Mouse (Mus musculus) gonadal fat pad, adult 2 months (tissue): ENCODE results near the gene Pold1. TPM values are rescaled to one million over a fixed set of nuclear protein-coding genes. Genes with fewer than 3 reads are reported as not detected.

ENCODE experiments used
- DNase-seq: peaks from one replicate; pipeline ENCODE4 v3.0.0-alpha.2; 2012; ENCODE audit warnings: low read depth
- polyA plus RNA-seq: library from polyadenylated mRNA; depleted of rRNA; stranded (reverse); fragments of >200 nt; gene quantifications from 2 replicates; pipeline ENCODE4 v1.2.3, GENCODE M21; 2012; rRNA removed

Pold1 gene
- polyA plus RNA-seq = 16.2 and 16.8 TPM in 2 replicates

DNA sequence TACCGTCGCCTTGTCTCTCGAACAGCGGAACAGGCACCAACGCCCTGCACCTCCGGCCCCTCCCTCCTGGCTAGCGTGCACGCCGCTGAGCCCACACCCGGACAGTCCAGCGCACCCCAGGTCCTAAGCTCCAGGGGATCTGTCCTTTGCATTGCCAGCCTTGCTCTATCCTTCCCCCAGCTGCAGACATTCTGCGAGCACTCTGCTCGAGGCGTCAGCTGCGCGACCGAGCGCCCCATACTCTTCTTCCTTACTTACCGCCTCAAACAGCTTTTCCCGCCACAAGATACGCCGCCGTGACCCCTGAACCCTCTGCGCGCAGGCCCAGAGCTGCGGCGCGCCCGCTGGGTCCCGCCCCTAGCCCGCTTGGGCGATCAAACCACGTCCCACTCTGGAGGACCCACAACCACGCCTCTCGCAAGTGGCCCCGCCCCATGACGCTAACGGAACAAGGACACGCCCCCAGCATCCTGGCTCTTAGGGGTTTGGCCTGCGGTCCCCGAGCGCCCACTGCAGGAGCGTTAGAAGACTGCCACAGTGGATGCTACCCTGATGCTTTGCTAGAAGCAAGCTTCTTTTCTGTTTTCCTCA lies at the start of gene Pold1:
Gene Pold1 (minus strand): TSS at position 353 of the 591 bp plus-strand sequence.
- DNase-seq = peak; percentile 51

DNA sequence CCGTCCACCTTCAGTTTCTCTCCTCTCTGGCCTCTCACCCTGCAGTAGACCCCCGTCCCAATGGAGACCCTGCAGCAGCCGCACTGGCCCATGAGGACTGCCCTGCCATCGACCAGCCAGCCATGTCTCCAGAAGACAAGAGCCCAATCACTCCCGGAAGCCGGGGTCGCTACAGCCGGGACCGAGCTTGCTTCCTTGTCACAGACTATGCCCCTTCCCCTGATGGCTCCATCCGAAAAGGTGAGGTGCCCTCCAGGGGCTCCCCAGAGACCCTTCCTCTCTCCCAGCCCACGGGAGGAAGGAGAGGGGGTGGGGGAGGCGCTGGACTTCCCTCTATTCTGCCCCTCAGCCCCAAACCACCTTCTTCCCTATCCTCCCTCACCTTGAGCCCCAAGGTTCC lies 49.7 kb upstream of the Pold1 start:
- no peak for DNase-seq

DNA sequence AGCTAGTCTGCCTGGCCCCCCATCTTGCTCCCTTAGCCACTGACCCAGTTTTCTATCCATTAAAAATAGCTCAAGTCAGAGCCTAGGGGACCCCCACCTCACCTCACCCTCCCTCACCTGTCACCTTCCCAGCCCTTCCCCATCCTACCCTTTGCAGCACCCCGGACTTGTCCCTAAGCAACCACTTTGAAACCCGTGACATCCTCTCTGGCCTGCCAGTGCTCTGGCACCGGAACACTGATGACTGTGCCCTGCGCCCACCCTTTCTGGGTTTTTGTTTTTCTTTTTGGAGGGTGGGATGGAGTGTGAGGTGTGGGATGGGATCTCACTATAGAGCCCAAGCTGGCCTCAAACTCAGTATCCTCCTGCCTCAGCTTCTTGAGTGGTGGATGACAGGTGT lies 49.0 kb upstream of the Pold1 start:
- no peak for DNase-seq

DNA sequence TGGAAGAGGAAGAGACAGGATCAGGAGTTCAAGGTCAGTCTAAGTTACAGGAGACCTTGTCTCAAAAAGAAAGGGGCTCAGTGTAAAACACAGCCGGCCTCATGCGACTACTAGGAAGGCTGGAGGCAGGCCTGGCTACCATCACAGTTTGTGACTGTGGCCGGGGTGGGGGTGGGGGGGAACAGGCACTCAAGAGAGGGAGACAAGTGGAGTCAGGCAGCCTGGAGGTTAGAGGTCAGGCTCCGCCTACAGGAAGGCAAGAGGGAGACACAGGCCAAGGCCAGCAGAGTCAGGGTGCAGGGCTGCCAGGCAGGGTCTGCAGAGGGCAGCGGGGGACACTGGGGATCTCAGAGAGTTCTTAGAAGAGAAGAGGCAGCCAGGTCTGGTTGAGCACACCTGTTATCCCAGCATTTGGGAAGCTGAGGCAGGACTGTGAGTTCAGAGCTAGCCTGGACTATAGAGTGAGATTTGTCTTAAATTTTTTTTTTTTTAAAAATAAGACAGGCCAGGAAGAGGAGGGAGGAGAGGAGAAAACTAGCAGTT lies 48.4 kb upstream of the Pold1 start:
- DNase-seq = no peak

DNA sequence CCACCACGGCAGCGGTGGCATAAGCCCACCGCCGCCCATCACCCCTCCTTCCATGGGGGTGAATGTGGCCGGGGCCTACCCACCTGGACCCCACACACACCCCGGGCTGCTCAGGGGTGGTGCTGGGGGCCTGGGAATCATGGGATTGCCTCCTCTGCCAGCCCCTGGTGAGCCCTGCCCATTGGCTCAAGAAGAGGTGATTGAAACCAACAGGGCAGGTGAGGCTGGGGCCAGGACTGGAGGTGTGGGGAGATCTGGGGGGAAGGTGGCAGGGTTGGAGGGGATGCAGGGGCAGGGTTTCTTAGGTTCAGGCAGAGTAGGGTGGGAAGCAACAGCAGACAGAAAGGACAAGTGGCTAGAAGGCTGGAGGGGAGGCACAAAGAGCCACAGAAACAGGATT lies 47.4 kb upstream of the Pold1 start:
- no peak for DNase-seq

DNA sequence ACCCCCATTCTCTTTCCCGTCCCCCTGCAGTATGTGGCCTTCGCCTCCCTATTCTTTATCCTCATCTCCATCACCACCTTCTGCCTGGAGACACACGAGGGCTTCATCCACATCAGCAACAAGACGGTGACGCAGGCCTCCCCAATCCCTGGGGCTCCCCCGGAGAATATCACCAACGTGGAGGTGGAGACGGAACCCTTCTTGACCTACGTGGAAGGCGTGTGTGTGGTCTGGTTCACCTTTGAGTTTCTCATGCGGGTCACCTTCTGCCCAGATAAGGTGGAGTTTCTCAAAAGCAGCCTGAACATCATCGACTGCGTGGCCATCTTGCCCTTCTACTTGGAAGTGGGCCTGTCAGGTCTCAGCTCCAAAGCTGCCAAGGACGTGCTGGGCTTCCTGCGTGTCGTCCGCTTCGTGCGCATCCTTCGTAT lies 46.5 kb upstream of the Pold1 start:
- no peak for DNase-seq

DNA sequence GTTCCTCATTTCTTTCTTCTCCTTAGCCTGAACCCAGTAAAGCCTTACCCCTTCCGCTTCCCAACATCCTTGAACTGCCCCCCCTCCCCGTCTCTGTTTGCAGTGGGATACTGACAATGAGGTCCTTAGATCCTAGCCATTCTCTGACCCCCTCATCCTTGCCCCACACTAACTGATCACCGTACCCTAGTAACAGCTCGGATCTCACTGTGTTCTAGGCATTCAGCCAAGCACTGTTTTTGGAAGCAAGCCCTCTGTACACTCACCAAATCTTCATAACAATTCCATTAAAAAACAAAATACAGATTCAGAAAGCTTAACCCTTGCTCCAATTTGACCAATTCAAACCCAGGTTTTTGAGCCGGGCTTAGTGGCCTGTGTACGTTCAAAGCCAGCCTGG lies 45.6 kb upstream of the Pold1 start:
- no peak for DNase-seq

DNA sequence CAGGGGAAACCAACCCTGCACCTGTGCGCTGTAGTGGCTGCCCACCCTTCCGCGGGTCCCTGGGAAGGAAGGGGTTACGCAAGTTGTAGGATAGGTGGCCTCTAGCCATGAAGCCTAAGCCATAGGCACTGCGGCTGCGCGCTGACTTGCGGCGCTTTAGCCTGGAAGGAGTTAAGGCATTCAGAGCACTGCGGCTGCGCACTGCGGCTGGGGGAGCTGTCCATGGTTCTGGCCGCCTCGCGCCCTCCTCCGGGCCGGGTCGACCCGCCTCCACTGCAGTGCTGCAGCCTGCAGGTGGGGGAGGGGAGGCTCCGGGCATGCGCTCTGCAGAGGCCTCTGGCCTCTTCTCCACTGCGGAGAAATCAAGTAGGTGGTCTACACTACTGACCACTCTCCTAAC lies 45.1 kb upstream of the Pold1 start:
- no peak for DNase-seq

DNA sequence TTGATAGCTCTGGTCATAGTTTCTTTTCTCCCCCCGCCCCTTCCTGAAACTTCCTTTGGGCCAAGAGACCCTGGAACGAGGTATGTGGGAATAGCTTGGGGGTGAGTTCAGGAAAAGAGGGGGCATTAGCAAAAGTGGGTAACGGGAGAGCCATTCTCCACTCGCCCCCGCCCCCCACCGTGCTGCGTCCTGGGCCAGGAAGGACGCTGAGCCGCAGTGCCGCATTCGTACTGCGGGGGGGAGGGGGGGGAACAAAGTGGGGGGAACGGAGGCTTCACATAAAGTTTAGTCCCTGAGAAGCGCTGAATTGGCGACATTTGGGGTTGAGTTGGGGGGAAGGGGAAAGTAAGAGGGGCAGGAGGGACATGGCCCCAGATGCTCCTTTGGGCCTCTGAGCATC lies 44.4 kb upstream of the Pold1 start:
- DNase-seq = no peak

DNA sequence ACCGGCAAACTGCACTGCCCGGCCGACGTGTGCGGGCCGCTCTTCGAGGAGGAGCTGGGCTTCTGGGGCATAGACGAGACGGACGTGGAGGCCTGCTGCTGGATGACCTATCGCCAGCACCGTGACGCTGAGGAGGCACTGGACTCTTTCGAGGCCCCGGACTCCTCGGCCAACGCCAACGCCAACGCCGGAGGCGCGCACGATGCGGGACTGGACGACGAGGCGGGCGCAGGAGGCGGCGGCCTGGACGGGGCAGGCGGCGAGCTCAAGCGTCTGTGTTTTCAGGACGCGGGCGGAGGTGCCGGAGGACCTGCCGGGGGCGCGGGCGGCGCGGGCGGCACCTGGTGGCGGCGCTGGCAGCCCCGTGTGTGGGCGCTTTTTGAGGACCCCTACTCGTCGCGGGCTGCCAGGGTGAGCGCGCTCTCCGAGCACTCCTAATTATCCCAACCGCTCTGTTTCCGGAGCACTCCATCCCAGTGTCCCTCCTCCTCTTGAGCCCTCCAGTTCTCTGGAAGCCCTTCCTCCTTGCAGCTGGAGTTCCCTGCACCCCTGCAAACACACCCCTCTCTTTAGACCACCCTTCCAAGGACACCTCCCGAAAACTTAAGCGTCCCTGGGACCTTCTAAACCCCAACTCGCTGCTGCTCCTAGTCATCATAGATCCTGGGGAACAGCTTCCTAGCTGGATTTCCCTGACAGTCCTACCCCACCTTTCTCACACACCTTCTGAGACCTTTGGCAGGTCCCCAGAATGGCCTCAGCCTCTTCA lies 42.9 kb upstream of the Pold1 start:
- no peak for DNase-seq

DNA sequence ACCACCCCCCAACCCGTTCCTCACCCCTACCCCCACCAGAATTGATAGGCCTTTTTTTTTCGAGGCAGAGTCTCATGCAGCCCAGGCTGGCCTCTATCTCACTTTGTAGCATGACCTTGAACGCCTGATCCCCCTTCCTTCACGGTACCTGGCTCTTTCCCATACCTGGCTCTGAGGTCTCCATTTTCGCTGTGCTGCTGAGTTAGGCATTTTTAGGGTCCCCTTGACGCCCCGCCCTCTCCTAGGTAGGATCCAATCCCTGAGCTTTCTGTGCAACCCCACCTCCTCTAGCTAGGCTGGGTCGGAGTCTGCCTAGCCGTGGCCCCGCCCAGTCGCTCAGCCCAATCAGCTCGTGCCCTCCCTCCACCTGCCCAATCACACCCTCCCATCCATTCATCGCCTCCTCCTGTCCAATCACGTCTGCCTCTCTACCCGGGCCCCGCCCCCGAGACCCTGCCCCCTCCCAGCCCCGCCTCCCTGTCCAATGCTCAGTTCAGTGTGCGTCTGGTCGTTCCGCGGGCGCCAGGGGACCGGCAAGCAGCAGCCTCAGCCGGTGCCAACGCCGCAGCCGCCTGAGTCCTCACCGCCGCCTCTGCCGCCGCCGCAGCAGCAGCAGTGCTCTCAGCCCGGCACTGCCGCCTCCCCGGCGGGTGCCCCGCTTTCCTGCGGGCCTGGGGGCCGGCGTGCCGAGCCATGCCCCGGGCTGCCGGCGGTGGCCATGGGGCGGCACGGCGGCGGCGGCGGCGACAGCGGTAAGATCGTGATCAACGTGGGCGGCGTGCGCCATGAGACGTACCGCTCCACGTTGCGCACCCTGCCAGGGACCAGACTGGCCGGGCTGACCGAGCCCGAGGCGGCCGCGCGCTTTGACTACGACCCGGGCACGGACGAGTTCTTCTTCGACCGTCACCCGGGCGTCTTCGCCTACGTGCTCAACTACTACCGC lies 42.0 kb upstream of the Pold1 start, which contains the start of gene Kcnc3:
Gene Kcnc3 (plus strand): TSS at position 263 of the 946 bp plus-strand sequence.
- DNase-seq = peak; percentile 28

DNA sequence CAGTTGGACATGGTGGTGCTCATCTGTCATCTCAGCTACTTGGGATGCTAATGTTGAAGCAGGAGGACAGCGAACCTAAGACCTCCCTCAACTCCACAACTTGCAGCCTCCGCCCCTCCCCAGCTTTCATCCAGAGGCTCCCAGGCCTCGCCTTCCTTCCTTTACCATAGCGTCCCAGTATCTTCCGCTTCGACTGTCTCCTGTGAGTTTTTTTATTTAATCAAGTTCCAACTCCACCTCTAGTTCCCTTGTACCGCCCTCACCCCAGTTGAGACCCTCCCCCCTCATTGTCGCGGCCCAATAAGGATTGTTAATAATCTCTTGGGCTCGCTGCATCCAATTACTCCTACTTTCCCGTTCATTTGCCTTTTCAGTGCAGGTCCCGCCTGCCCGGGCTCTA lies 41.3 kb upstream of the Pold1 start:
- no peak for DNase-seq

DNA sequence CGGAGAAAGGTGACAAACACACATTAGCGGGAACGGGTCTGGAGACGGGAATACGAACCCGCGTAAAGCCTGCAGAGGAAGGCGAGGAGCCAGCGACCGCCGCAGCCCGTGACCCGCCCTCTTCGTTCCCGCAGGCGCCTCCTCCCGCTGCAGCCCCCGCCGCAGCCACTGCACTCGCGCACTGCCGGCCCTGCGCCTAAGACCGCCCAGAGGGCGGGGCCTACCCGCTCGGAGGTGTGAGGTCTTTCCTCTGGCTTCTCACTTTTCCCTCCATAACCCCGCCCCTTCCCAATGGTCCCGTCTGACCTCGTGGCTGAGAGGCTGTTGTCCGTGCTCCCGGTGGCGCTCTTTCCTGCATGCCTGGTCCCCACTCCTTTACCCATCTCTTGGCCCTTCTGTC lies 40.5 kb upstream of the Pold1 start:
- no peak for DNase-seq

DNA sequence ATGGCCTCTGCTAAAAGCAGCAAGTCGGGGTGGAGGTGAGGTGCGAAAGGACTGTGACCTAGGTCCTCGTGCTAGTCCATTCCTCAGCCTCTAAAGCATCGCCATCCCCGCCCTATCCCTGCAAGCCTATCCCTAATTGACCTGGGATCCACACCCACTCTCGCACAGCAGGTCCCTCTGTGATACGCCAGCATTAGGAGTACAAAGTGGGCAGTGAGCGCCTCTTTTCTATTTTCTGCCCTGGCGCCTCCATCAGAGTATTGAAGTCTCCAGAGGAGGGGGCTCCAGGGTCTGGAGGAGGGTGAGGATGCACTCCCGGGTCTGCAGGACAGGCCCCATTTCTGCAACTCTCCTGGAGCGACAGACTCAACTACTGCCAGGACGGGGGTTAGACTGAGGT lies 39.7 kb upstream of the Pold1 start:
- DNase-seq = no peak

DNA sequence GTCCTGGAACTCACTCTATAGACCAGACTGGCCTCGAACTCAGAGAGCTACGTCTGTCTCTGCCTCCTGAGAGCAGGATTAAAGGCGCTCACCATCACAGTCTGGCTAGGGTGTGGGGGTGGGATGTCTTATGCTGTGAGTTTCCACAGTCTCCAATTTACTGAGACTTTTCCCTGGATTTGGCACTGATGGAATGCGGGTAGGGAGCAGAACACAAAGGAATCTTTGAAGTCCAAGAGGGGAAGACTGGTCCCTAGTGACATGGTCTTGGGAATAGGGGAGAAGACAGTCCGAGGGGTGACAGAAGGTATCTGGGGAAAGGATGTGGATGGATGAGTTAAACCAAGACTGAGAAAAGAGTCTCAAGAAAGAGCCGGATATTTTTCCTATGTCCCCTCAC lies 39.0 kb upstream of the Pold1 start:
- DNase-seq = no peak

DNA sequence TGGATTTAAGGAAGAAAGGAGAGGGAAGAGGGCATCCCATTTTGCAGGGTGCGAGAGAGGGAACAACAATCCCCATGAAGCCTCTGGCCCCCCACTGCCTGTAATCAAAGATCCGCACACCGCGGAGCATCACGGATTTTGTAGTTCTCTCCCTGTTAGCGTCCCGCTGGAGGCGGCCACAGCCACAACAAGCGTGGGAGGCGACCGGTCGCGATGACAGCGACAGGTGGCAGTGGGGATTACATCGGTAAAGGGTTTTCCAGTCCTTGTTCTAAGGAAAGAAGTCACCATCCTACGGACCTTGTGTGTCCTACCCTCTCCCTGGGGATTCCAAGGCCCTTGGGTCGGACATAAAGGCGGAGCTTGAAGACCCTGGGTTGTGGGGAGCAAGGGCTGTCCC lies 38.3 kb upstream of the Pold1 start:
- DNase-seq = no peak

DNA sequence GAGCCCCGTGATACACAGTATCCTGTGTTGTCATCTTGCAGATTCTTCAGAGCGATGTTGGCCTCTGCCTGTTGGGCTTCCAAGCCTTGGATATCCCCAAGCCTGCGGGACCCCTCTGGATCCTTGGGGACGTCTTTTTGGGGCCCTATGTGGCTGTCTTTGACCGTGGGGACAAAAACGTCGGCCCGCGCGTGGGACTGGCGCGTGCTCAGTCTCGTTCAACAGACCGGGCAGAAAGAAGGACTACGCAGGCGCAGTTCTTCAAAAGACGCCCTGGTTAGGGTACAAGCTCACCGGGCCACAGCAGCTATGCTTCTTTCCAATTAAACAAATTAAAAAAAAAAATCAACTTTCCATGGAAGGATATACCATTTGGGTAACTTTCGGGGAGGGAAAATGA lies 37.9 kb upstream of the Pold1 start:
- DNase-seq = no peak

DNA sequence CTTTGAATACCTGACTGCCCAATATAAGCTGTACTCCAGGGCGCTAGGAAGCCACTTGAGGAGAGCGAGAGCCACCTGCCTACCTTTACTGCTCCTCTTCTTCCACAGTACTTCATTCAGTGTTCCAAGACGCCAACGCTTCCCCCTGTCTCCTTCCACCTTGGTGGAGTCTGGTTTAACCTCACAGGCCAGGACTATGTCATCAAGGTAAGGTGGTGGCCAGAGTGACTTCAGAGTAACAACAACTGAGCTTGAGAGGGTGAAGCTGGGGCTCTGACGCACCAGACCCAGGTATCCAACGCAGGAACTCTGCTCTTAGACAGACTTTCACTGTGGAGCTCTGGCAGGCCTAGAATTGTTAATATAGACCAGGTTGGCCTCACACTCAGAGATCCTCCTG lies 37.0 kb upstream of the Pold1 start:
- DNase-seq = no peak

DNA sequence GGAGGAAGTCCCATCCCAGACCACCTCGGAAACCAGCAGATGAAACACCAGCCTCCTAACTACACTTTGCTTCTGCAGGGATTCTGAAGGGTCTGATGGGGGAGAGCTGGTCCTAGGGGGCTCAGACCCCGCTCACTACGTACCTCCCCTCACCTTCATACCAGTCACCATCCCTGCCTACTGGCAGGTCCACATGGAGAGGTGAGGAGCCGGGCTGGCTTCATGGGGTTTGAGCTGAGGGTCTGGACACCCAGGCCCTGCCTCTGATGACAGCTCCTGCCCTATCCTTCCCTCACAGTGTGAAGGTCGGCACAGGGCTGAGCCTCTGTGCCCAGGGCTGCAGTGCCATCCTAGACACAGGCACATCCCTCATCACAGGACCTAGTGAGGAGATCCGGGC lies 36.3 kb upstream of the Pold1 start:
- DNase-seq = no peak

DNA sequence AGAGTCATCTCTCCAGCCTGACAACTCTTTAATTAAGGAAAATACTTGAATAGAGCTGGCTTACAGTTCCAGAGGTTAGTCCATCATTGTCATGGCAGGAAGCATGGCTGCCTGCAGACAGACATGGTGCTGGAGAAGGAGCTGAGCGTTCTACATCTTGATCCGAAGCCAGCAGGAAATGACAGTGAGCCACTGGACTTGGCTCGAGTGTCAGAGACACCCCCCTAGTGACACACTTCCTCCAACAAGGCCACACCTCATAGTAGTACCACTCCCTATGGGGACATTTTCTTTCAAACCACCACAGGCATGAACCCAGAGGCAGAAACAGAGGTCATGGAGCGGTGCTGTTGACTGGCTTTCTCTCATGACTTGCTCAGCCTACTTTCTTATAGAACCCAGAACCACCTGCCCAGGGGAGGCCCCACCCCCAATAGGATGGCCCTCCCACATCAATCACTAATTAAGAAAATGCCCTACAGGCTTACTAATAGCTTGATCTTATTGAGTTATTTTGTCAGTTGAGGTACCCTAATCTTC lies 35.7 kb upstream of the Pold1 start:
- no peak for DNase-seq

DNA sequence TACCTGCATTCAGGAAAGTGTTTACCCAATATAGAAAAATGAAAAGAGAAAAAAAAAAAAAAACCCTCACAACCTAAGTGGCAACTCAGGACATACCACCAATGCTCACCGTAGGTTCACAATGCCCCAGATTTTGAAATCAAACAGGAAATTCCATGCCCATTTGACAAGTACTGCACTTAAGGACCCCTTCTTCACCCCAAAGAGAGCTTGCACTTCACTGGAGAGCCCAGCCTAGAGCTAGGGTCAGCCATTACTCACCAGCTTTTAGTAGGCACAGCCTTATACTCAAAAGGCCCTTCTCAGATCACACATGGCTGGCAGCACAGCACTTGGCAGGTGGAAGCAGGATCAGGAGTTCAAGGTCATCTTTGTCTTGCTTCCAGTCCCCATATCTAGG lies 34.5 kb upstream of the Pold1 start:
- DNase-seq = no peak

DNA sequence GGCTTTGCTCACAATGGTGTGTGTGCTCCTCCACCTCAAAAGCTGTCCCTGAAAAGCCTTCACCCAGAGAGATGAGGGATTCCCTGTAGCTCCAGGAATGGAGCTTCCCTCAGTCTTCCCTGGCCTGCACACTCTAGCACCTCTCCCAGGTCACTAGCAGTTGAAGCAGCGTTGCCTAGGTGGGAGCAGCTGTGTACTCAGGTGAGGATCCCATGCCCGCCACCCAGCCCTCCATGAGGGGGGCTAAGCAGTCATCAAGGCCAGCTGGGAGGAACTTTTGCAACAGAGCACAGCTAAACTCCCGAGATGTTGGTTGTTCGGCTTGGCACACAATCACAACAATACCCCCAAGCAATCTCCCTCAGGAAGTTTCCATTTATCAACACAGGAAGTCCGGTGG lies 34.1 kb upstream of the Pold1 start:
- DNase-seq = no peak
